Mouse (Mus musculus): Measurements from ENCODE around the gene Bmpr1b. TPM values are rescaled to one million over a fixed set of nuclear protein-coding genes. Genes with fewer than 3 reads are reported as not detected.

Gene Bmpr1b
- polyA plus RNA-seq, 1 experiment from 2014 or later, result 3.6 TPM

DNA sequence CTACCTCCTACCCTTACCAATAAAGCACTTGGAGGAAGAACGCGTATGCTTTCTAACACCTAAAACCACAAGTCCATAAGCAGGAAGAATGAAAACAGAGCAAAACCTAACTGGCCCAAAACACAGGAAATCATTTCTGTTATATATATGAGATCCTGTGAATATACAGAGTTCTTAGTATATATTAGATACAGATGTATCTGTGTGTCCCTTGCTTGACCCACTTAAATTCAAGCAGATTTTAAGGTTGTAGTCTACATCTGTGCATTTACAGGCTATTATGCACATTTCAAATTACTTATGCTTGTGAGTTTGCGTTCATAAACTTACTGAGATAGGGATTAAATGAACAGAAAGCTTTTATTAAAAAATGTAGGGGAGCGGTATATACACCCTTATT is 271.5 kb downstream of the Bmpr1b start:
- H3K4me2 ChIP-seq (ENCODE audit: low read length), result no peak overlapping the region
- 95% methylated on average over 4 of the region's 4 CpGs for WGBS
- no peaks in the 10 kb centered on the region for H3K27me3 ChIP-seq (ENCODE audit: control insufficient read depth, insufficient read depth, low read depth, low read length)
- H3K9me3 ChIP-seq (replicated peaks; ENCODE audit: control insufficient read depth, low read length, poor library complexity, severe bottlenecking), result no peaks in the 10 kb centered on the region
- no peaks in the 10 kb centered on the region for H3K4me1 ChIP-seq (ENCODE audit: control insufficient read depth, insufficient read depth, low read length)
- no peaks in the 10 kb centered on the region for H3K36me3 ChIP-seq (ENCODE audit: control insufficient read depth, insufficient read depth, low read length)
- H3K4me3 ChIP-seq (ENCODE audit: low read depth, low read length), result no peak overlapping the region
- no peak for ATAC-seq
- no peak overlapping the region for H3K27ac ChIP-seq (ENCODE audit: low read length)
- H3K9ac ChIP-seq (ENCODE audit: low read depth, low read length), result no peak overlapping the region

GRCm38 (mm10) chr3:141896870-141897554 is 272.2 kb downstream of the Bmpr1b start:
- ATAC-seq, result no peak
- Histone ChIP-seq H3K27me3 (ENCODE audit: control insufficient read depth, insufficient read depth, low read depth, low read length) (no peaks in the 10 kb centered on the region), H3K9me3 (replicated peaks; ENCODE audit: control insufficient read depth, low read length, poor library complexity, severe bottlenecking) (no peaks in the 10 kb centered on the region)

DNA sequence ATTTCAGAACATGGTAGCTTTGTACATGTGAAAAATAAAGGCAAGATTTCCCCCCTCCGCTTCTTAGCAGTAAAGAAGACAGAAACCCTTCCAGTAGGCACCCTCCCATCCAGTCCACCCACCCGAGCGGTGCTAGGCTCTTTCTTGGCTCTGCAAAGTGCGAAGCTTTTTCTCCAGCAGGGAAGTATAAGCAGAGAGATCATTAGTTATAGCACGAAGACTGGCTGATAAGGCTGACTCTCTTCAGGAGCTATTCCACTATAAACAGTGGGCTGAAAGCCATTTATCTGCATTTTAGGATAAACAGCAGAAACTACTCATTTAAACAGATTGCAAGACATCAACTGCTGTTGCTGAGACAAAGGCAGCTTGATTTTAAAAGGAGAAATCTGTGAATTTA is 274.1 kb downstream of the Bmpr1b start:
- H3K27me3 ChIP-seq (ENCODE audit: control insufficient read depth, insufficient read depth, low read depth, low read length), result no peaks in the 10 kb centered on the region
- no peaks in the 10 kb centered on the region for H3K9me3 ChIP-seq (replicated peaks; ENCODE audit: control insufficient read depth, low read length, poor library complexity, severe bottlenecking)
- H3K27ac ChIP-seq (ENCODE audit: low read length), result no peak overlapping the region
- no peak overlapping the region for H3K4me3 ChIP-seq (ENCODE audit: low read depth, low read length)
- H3K9ac ChIP-seq (ENCODE audit: low read depth, low read length), result no peak overlapping the region
- 76% methylated on average over 5 of the region's 5 CpGs for WGBS
- no peaks in the 10 kb centered on the region for H3K4me1 ChIP-seq (ENCODE audit: control insufficient read depth, insufficient read depth, low read length)
- ATAC-seq, result no peak
- no peak overlapping the region for H3K4me2 ChIP-seq (ENCODE audit: low read length)
- H3K36me3 ChIP-seq (ENCODE audit: control insufficient read depth, insufficient read depth, low read length), result no peaks in the 10 kb centered on the region

More at GRCm38 (mm10) chr3:141896870-141897554, 272.2 kb downstream of the Bmpr1b start:
- H3K9ac ChIP-seq (ENCODE audit: low read depth, low read length), result no peak overlapping the region
- WGBS, result 21% methylated on average over 4 of the region's 4 CpGs
- H3K4me2 ChIP-seq (ENCODE audit: low read length), result no peak overlapping the region
- H3K4me1 ChIP-seq (ENCODE audit: control insufficient read depth, insufficient read depth, low read length), result no peaks in the 10 kb centered on the region
- no peak overlapping the region for H3K4me3 ChIP-seq (ENCODE audit: low read depth, low read length)
- H3K27ac ChIP-seq (ENCODE audit: low read length), result no peak overlapping the region
- no peaks in the 10 kb centered on the region for H3K36me3 ChIP-seq (ENCODE audit: control insufficient read depth, insufficient read depth, low read length)

GRCm38 (mm10) chr3:141890668-141891067 is 278.6 kb downstream of the Bmpr1b start:
- Histone ChIP-seq H3K9ac (ENCODE audit: low read depth, low read length) (no peak overlapping the region), H3K9me3 (replicated peaks; ENCODE audit: control insufficient read depth, low read length, poor library complexity, severe bottlenecking) (no peaks in the 10 kb centered on the region), H3K36me3 (ENCODE audit: control insufficient read depth, insufficient read depth, low read length) (no peaks in the 10 kb centered on the region), H3K27ac (ENCODE audit: low read length) (no peak overlapping the region), H3K4me3 (ENCODE audit: low read depth, low read length) (no peak overlapping the region), H3K4me1 (ENCODE audit: control insufficient read depth, insufficient read depth, low read length) (no peaks in the 10 kb centered on the region), H3K4me2 (ENCODE audit: low read length) (no peak overlapping the region), H3K27me3 (ENCODE audit: control insufficient read depth, insufficient read depth, low read depth, low read length) (no peaks in the 10 kb centered on the region)
- no peak for ATAC-seq
- 26% methylated on average over 4 of the region's 4 CpGs for WGBS

DNA sequence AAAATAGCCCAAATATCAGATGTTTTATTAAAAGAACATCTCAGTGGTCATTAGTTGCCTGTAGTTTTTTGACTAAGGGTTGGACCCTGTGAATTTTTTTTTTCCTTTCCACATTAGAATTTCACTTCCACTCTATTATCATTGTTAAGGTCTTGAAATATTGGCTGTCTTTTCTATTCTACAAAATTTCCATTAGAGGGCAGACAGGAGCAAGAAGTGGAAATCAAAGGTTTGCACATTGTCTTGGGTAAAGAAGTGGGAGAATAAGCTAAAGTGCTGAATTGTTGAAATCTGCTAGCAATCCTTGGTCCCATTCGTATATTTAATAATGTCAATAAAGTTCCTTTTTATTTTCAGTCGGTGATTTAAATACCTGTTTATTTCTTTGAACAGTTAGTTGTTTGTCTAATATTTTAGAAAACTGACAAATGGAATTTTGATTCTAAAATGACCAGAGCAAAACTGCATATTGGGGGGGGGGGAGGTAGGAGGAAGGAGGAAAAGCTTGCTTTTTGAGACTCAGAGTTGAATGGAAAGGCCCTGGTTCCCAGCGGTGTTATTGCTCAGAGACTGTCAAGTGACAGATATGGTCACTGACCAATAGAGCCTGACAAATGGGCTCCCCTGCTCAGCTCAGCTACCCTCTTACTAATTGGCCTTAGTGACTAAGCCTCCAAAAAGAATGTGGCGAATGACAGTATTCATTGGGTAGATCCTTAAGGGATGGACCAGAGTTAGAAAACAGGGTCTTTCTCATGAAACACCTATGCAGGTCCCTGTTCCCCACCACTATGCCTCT is 281.6 kb downstream of the Bmpr1b start:
- ATAC-seq, result no peak
- no peaks in the 10 kb centered on the region for H3K9me3 ChIP-seq (replicated peaks; ENCODE audit: control insufficient read depth, low read length, poor library complexity, severe bottlenecking)
- H3K4me3 ChIP-seq (ENCODE audit: low read depth, low read length), result no peak overlapping the region
- no peaks in the 10 kb centered on the region for H3K27me3 ChIP-seq (ENCODE audit: control insufficient read depth, insufficient read depth, low read depth, low read length)
- no peak overlapping the region for H3K9ac ChIP-seq (ENCODE audit: low read depth, low read length)
- no peaks in the 10 kb centered on the region for H3K36me3 ChIP-seq (ENCODE audit: control insufficient read depth, insufficient read depth, low read length)
- no peaks in the 10 kb centered on the region for H3K4me1 ChIP-seq (ENCODE audit: control insufficient read depth, insufficient read depth, low read length)
- 38% methylated on average over 4 of the region's 4 CpGs for whole genome bisulfite sequencing
- H3K4me2 ChIP-seq (ENCODE audit: low read length), result no peak overlapping the region
- no peak overlapping the region for H3K27ac ChIP-seq (ENCODE audit: low read length)

DNA sequence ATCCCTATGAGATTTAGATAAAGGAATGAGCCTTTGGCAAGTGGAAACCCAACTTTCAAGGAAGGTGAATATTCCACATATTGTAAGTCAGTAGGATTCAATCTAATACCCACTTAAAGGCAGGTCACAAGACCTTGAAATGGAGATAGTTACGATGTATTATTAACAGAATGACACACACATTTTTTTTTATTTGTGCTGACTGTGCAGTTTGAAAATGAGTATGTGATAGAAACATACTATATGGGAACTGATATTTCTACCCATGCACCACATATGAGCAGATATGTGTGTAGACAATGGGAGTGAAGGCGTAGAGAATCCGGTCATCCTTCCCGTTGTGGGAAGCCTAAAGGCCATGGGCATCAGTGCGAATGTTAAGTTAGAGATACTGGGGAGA is 285.0 kb downstream of the Bmpr1b start:
- no peak overlapping the region for H3K4me3 ChIP-seq (ENCODE audit: low read depth, low read length)
- H3K36me3 ChIP-seq (ENCODE audit: control insufficient read depth, insufficient read depth, low read length), result no peaks in the 10 kb centered on the region
- 93% methylated on average over 5 of the region's 5 CpGs for WGBS
- no peaks in the 10 kb centered on the region for H3K4me1 ChIP-seq (ENCODE audit: control insufficient read depth, insufficient read depth, low read length)
- H3K9me3 ChIP-seq (replicated peaks; ENCODE audit: control insufficient read depth, low read length, poor library complexity, severe bottlenecking), result no peaks in the 10 kb centered on the region
- no peak overlapping the region for H3K4me2 ChIP-seq (ENCODE audit: low read length)
- no peaks in the 10 kb centered on the region for H3K27me3 ChIP-seq (ENCODE audit: control insufficient read depth, insufficient read depth, low read depth, low read length)
- no peak overlapping the region for H3K27ac ChIP-seq (ENCODE audit: low read length)
- no peak overlapping the region for H3K9ac ChIP-seq (ENCODE audit: low read depth, low read length)
- no peak for ATAC-seq

GRCm38 (mm10) chr3:141882496-141882895 is 286.7 kb downstream of the Bmpr1b start:
- 75% methylated on average over 2 of the region's 2 CpGs for WGBS

DNA sequence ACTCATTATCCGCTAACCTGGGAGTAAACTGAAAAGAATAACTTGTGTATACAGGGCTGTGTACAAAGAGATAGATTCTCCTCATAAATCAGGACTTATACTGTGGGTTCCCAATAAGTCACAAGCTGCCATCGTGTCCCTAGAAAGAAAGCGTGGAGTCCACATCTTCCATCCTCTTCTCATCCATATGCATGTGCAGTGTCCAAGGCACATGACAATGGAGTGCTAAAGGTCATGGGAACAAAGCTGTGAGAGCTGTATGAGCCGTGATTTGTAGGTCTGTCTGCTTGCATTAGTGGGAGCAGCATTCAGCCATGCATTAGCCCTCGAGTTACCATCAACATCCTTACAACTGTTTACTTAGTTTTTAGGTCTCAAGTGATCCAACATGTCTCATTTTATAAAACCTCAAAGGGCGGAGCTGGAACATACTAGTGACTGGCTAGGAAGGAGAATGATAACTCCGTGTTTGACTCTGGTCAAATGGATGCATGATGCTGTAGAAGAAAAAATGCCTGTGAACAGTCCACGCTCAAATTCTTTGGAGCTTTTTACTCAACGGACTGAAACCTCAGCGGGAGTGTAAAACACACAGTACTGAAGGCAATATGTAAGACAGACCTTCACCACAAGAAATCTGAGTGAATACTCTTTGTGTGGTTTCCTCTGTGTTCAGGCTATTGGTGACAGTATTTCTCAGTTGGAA is 296.7 kb downstream of the Bmpr1b start:
- Histone ChIP-seq H3K4me3 (ENCODE audit: low read depth, low read length) (no peak overlapping the region), H3K4me1 (ENCODE audit: control insufficient read depth, insufficient read depth, low read length) (no peaks in the 10 kb centered on the region), H3K9ac (ENCODE audit: low read depth, low read length) (no peak overlapping the region), H3K4me2 (ENCODE audit: low read length) (no peak overlapping the region), H3K36me3 (ENCODE audit: control insufficient read depth, insufficient read depth, low read length) (no peaks in the 10 kb centered on the region), H3K27ac (ENCODE audit: low read length) (no peak overlapping the region), H3K27me3 (ENCODE audit: control insufficient read depth, insufficient read depth, low read depth, low read length) (no peaks in the 10 kb centered on the region), H3K9me3 (replicated peaks; ENCODE audit: control insufficient read depth, low read length, poor library complexity, severe bottlenecking) (no peaks in the 10 kb centered on the region)
- ATAC-seq, result no peak
- WGBS, result 57% methylated on average over 10 of the region's 10 CpGs

More at GRCm38 (mm10) chr3:141882496-141882895, 286.7 kb downstream of the Bmpr1b start:
- Histone ChIP-seq H3K36me3 (ENCODE audit: control insufficient read depth, insufficient read depth, low read length) (no peaks in the 10 kb centered on the region), H3K4me1 (ENCODE audit: control insufficient read depth, insufficient read depth, low read length) (no peaks in the 10 kb centered on the region), H3K9me3 (replicated peaks; ENCODE audit: control insufficient read depth, low read length, poor library complexity, severe bottlenecking) (no peaks in the 10 kb centered on the region), H3K27me3 (ENCODE audit: control insufficient read depth, insufficient read depth, low read depth, low read length) (no peaks in the 10 kb centered on the region), H3K4me2 (ENCODE audit: low read length) (no peak overlapping the region), H3K27ac (ENCODE audit: low read length) (no peak overlapping the region), H3K4me3 (ENCODE audit: low read depth, low read length) (no peak overlapping the region), H3K9ac (ENCODE audit: low read depth, low read length) (no peak overlapping the region)
- no peak for ATAC-seq

DNA sequence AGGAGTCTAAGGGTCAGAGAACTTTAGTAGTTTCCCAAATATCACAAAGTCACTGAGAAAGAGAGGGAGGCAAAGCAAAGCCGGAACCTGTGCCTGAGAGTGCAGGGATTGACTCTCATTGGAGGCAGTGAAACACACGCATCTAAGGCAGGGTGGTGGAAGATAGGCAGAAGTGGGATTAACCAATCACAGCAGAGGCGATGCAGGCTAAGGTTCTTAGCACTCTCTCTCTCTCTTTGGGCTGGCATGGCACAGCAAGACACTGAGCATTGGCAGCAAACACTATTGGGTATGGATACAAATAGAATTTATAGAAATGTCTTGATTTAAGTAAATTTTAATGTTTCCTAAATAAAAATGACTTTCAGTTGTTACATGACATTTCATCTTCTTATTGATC is 297.4 kb downstream of the Bmpr1b start:
- H3K4me3 ChIP-seq (ENCODE audit: low read depth, low read length), result no peak overlapping the region
- H3K27ac ChIP-seq (ENCODE audit: low read length), result no peak overlapping the region
- H3K36me3 ChIP-seq (ENCODE audit: control insufficient read depth, insufficient read depth, low read length), result no peaks in the 10 kb centered on the region
- no peaks in the 10 kb centered on the region for H3K27me3 ChIP-seq (ENCODE audit: control insufficient read depth, insufficient read depth, low read depth, low read length)
- 78% methylated on average over 3 of the region's 3 CpGs for WGBS
- no peak overlapping the region for H3K9ac ChIP-seq (ENCODE audit: low read depth, low read length)
- no peak overlapping the region for H3K4me2 ChIP-seq (ENCODE audit: low read length)
- no peaks in the 10 kb centered on the region for H3K4me1 ChIP-seq (ENCODE audit: control insufficient read depth, insufficient read depth, low read length)
- no peak for ATAC-seq
- no peaks in the 10 kb centered on the region for H3K9me3 ChIP-seq (replicated peaks; ENCODE audit: control insufficient read depth, low read length, poor library complexity, severe bottlenecking)

Measured in midbrain, embryonic 16.5 days (tissue).